Mouse (Mus musculus) kidney, adult 18-20 months (tissue): ENCODE results near the gene Tesmin.

Source experiments
- DNase-seq: peaks from one replicate; pipeline ENCODE4 v3.0.0; 2021

The Tesmin gene

DNA sequence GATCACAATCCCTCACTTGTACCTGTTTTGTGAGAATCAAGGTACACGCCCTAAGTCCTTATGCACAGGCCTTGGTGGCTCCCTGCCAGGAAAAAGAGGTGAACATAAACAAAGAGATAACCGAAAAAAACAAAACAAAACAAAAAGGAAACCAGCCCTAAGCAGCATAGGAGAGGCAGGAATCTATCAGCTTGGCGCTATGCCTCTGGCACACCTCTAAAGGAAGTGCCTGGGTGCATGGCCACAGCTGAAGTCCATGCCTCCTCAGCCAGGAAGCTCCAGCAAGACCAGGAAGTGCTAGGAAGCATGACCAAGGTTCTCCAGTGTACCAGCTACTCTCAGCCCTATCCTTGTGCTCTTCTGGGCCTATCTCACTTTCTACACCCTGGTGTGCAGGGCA, 60.6 kb downstream of the Tesmin start:
- no peak for DNase-seq

DNA sequence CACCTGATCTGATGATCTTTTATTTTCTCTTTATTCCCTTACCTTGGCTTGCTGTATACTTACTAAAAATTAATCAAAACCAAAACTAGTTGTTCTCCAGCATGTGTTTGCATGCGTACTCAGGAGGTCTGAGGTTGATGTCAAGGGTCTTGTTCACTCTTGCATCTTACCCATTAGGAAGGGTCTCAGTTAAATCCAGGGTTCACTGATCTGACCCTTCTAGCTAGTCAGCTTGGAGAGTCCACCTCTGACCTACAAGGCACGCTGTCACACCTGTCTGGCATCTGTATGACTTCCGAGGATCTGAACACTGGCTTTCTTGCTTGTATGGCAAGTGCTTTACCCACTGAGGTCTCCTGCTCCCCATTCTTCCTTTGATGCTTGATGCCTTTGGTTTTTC, 62.1 kb downstream of the Tesmin start:
- no peak for DNase-seq

- peak; percentile 63 for DNase-seq
Observed at GRCm38 (mm10) chr19:3451170-3451569, 62.5 kb downstream of the Tesmin start.

GRCm38 (mm10) chr19:3451649-3452048, 63.0 kb downstream of the Tesmin start:
- DNase-seq = no peak
